Mouse (Mus musculus) ovary, adult 18-20 months (tissue): ENCODE data around the gene Arhgap6.

Source experiments
- DNase-seq: peaks from one replicate; pipeline ENCODE4 v3.0.0; 2022; ENCODE audit warnings: low spot score, mixed read lengths

The Arhgap6 gene

DNA sequence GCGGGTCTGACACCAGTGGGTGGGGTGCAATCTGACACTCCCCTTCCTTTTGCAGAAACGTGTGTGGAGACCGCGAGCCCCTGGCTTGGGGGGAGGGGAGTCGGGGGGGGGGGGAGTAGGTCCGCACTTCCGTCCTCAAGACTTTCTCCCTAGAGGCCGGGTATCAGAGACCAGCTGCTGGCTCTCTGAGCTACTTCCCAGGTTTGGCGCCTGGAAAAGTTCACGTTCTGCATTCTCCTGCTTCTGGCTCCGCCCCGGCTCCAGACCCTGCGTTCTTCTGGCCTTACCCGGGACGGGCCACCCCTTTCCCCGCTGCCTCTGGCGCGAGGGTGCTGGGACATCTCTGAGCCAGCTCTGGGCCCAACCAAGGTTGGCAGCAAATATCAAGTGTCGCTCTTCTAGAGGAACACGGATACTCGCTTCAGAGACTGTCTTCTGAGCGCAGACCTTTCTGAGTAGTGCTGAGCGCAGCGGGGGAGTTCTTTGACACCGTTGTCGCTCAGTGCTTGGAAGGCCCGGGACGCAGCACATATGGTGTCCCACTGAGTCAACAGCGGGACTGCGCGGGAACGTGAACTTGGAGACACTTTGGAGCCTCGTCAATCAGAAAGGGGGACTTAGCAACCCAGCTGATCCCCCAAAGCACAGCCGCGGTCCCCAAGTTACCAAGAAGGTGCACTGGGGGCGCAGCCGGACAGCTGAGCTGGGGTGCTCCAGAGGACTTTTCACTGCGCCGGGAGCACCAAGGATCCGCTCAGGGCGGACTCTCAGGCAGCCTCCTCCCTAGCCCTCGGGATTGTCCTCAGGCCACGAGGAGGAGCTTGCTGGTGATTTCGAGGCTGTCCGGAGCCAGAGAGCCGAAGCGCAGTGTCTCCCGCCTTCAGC lies at the start of gene Arhgap6:
Gene Arhgap6, plus strand, starts transcription at position 126 of the 885 bp plus-strand sequence.
- peak; percentile 12 for DNase-seq

DNA sequence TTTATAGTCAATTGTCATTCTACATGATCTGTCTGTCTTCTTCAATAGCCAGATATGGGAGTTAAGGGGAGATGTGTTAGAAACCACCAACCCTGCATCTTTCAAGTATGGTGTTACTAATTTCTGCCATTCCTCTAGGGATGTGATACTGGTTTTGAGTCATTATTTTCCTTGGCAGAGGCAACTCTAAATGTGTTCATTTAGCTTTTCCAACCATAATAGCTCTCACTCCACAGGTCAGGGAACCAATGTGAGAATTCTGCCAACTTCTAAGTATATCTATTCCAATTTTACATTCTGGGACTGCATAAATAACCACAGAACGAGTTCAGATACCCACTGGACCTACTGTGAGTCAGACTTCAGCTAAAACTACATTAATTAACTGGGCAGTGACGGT lies 47.9 kb upstream of the Arhgap6 start:
- no peak for DNase-seq

DNA sequence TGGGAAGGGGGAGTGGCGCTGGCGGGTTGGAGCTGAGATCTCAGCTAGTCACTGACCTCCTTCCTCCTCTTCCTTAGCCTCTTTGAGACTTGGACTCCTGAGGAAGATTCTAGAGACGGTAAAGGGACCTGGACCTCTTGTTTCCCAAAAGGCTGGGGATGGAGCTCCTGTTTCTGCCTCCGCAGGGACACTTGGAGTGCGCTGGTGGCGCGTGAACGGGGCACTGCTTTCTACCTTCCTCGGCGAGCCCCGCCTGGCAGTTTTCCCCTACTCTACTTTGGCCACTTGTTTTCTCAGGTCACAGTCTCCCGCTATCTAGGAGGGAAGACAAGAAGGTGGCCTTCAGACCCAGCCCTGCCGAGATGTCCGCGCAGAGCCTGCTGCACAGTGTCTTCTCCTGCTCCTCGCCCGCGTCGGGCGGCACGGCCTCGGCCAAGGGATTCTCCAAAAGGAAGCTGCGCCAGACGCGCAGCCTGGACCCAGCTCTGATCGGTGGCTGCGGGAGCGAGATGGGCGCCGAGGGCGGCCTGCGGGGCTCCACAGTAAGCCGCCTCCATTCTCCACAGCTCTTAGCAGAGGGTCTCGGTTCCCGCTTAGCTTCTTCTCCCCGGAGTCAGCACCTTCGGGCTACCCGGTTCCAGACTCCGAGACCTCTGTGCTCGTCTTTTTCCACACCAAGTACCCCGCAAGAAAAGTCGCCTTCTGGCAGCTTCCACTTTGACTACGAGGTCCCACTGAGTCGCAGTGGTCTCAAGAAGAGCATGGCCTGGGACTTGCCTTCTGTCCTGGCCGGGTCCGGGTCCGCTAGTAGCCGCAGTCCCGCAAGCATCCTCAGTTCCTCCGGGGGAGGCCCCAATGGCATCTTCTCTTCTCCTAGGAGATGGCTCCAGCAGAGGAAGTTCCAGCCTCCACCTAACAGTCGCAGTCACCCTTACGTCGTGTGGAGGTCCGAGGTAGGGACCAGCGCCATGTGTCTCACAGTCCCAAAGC lies 1.3 kb downstream of the Arhgap6 start:
- DNase-seq: no peak

DNA sequence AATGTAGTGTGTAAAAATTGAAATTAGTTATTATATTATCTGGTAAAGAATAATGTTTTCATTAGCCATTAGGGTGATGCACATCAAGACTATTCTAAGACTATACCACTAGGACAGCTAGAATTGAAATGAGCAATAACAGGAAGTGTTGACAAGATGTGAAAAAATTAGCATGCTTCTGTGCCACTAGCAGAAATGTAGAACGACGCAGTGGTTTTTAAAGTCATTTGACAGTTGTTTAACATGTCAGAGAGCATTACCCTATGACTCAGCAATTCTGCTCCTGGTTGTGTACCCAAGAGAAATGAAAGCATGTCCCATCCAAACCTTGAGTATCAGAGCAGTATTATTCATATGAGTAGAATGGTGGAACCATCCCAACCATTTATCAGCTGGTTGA lies 9.8 kb downstream of the Arhgap6 start:
- DNase-seq: no peak

DNA sequence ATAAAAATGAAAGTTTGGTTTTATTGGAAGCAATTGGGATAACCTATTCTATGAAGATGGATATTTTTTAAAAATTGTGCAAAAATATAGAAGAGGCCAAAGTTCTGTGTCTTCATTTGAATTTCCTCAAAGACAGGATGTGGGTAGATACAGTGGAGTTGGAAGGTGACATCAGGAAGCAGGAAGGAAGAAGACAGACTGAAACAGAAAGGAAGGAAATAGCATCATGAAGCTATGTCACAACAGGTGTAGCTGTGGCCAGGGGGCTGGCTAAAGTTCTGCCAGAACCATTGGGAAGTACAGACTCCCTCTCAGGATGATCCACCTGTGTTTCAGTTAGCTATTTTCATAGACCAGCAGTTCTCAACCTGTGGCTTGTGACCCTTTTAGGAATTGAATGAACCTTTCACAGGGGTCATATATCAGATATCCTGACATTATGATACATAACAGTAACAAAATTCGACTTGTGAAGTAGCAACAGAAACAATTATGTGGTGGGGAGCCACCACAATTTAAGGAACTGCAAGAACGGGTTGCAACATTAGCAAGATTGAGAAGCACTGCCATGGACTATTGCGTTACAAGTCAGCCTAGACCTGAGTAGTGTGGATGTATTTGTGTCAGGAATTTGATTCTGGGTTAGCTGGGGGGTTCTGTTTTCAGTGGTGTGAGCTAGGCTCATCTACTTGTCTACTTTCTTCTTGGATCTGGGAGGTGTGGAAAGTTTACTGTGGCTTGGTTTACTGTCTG lies 15.8 kb downstream of the Arhgap6 start:
- DNase-seq: no peak

DNA sequence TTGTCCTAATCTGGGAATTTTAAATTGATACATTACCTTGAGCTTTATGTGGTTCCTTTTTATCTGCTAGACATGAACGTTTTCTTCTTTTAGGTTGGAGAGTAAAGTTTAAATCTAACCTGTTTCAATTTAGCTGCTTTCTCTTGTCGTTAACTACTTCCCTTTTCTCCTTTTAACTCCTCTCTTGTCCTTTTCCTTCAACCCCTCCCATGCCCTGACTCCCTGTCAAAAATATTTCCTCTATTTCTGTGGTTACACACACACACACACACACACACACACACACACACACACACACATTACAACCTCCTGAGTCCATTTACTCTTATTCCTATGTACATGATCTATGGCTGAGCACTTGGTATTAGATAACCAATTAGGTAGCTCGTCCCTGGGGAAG lies 24.0 kb downstream of the Arhgap6 start:
- no peak for DNase-seq

DNA sequence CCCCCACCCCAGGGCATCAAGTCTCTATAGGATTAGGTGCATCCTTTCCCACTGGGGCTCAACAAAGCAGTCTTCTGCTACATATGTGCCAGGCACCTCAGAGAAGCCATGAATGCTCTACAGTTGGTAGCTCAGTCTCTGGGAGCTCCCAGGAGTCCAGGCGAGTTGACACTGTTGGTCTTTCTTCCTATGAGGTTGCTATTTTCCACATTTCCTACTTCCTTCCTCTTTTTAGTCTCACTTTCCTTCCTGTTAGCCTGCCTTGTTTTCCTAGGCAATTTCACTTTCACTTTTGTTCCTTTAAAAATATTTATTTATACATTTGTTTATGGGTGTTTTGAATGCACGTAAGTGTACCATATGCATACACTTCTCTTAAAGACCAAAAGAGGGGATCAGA lies 29.3 kb downstream of the Arhgap6 start:
- no peak for DNase-seq

DNA sequence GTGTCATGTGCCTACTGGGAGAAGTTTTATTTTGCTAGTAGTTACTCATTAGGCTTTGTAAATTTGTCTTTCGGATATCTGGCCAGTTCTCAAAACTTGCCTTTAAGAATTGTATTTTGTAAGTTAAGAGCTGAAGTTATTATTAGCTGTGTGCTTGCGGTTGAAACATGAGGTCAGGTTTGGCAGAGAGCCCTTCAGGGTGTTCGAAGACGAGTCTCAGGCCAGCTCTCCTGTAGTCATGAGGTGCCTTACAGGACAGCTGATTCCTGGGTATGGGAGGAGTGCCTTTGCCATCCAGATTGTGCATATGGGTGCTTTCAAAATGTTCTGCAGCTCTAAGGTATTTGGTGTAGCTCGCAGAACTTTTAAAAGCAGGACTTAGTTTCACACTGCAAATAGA lies 37.4 kb downstream of the Arhgap6 start:
- DNase-seq: peak; percentile 2

DNA sequence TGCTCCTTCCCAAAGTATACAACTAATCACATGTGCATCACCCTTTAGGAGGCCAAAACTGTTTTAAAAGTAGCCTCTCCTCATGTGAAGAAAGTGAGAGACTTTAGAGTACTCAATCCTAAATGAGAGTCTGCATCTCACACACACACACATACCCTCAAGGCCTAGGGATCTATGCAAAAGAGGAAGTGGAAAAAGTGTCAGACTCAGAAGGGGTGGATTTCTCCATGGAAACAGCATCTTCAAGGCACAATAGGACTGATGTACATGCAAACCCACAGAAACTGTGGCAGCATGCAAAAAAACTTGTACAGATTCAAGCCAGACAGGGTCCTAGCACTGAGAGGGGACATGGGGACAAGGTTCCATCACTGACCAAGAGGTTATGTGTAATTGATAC lies 53.2 kb downstream of the Arhgap6 start:
- no peak for DNase-seq

DNA sequence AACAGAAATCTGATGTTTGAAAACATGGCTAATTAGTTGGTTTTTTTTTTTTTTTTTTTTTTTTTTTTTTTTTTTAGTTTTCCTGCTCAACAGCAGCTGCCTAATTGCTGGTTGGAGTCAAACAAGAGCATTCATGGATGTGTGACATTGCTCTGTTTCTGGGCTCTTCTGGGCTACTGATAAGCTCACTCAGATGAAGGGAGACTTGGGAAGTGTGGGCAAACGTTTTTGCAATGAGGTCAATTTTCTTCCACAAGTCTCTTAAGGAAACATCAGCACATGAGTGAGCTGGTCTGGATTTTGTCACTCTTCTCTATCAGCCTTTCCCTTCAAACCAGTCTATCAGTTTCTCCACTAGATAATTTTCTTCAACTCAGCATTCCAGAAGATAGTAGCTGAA lies 79.8 kb downstream of the Arhgap6 start:
- DNase-seq: no peak

DNA sequence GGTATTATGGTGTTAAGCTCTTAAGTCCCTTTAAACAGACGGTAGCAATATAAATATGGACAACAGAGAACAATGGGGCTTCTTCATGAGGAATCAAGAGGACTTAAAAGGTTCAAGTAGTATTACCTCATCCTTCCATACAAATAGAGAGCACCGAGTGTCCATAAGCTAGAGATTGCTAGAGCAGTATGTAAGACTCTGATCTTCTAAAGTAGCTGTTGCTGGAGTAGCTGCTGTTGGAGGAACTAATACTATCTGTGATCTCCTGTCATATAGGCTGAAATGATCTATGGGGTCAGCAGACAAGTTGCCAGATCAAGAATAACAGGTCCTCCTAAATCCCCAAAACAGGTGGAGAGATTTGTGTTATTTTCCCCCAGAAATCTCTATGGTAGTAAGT lies 108.7 kb downstream of the Arhgap6 start:
- no peak for DNase-seq

DNA sequence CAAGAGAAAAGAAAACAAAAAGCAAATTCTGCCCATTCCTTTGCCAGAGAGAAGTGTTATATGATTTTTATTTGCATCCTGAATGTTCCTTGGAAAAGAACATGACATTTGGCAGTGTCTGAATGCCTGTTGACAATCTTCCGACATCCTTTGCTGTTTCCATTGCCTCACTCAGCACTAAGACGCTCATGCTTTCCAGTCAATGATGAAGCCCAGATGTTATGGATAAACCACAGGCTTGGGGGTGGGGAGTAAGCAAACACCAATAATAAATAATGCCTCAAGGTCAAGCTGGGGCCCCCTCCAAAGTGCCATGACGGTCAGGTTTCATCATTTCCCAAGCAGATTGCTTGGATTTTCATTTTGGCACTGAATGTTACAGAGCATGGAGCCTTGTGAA lies 109.2 kb downstream of the Arhgap6 start:
- no peak for DNase-seq

DNA sequence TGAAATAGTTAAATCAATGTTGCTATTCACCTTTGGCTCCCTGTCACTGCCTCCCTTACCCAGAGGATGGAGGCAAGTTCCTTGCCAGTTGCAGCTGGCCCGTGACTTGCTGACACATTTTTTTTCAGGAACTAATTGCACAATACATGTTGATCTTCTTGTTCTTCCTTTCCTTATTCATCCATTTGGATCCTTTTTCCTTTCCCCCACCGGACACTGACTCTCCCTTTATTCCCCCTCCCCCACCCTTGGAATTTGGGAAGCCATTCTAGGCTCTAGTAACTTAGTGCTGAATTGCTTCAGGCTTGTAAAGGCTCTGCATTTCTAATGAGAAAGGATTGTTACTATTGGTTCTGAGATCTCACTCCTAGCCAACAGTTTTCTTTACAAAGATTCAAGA lies 112.7 kb downstream of the Arhgap6 start:
- no peak for DNase-seq

DNA sequence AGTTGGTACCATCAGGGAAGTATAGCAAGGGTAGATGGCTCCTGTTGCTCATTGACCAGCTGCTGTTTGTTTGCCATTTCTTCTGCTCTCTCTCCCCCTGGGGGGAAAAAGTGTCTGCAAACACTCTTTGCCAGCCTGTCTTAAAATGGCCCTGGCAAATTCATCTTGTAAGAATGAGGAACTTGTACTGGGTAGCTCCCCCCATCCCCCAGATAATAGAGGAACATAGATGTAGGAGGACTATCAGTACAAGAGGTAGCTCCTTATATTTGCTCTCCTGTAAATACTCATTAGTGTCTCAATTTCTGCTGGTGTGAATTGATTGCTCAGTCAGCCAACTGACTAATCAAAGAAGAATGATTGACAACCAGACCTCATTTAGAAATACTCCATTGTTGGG lies 118.6 kb downstream of the Arhgap6 start:
- DNase-seq: no peak

DNA sequence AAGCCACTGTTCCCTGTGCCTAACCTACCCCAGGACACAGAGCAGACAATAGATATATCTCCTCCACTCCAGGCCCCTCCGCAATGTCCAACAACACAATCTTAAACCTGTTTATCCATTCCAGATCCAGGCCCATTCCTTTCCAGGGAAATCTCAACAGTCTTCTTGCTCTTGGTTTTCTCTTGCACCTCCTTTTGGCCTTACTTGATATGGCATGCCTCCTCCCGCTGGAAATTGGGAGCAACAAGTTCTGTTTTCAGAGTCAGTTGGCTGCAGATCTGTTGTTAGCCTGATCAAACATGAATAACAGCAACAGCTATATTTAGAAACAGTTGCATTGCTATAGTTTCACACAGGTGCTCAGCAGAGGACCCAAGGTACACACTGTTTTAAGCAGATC lies 126.0 kb downstream of the Arhgap6 start:
- DNase-seq: no peak

DNA sequence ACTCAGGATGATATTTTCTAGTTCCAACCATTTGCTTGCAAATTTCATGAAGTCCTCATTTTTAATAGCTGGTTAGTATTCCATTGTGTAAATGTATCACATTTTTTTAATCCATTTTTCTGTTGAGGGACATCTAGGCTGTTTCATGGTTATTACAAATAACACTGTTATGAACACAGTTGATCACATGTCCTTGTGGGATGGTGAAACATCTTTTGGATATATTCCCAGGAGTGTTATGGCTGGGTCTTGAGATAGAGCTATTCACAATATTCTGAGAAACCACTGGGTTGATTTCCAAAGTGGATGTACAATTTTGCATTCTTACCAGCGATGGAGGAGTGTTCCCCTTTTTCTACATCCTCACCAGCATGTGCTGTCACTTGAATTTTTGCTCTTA lies 137.5 kb downstream of the Arhgap6 start:
- DNase-seq: no peak

DNA sequence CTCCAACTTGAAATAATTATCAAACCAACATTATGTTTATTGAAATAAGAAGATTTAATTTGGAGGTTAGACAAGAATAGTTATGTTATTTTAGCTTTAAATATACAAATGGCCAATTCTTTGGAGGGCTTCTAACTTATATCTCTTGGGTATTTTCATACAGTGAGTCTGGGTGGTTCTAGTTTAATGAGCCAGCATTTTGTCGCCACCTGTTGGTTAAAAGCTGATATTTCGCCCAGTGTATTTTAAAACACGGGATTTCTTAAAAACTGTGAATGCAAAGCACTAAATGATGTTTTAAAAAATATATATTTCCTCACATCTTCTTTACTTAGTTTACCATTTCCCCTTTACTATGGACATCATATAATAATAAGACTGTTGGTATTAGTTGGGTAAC lies 140.5 kb downstream of the Arhgap6 start:
- DNase-seq: no peak

DNA sequence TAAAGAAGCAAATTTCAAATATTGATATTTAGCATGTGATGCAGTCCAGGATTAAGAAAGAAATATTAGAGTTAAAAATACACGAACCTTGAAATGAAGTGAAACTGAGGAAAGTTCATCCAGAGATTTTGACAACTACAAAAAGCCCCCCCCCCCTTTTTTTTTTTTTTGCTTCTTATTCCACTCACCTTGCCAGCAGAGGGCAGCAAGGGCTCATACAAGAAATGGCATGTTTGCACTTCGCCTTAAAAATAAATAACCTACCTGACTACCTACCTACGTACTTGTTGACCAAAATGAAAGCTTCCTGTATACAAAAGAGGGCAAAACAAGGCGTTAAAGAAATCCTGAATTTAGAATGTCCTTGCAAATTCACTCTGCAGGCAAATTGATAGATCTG lies 143.0 kb downstream of the Arhgap6 start:
- no peak for DNase-seq

DNA sequence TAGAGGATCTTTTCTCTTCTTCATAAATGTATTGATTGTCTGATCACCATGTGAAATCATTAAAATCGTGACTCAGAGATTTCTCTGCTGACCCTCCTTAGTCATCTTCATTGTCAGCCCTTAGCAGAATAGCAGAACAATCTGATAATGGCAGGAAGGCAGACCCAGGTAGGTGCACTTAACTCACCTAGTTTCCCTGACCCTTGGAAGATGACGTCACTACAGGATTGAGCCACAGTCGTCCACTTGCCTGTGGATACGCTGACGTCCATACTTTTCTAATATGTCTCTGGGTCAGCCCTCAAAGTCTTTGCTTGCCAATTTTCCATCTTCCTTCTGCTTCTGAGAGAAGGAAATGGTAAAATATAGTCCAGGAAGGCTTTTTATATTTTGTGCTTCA lies 146.8 kb downstream of the Arhgap6 start:
- no peak for DNase-seq

DNA sequence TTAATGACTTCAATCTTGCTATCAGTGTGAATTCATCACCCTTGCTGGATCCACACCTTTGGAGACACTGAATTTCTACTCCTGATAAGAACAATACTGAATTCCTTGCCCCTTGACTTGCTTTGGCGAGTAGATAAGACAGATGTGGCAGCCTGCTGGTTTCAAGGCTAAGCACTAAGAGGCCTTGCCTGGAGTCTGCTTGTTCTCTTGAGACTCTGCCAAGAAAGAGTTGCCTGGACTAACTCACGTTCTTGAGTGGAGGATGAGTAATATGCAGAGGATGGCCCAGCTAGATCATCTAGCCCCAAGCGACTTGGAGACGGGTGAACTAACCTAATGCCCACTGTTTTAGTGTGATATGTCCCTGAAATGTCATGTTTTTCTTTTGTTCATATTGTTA lies 148.3 kb downstream of the Arhgap6 start:
- peak; percentile 49 for DNase-seq

DNA sequence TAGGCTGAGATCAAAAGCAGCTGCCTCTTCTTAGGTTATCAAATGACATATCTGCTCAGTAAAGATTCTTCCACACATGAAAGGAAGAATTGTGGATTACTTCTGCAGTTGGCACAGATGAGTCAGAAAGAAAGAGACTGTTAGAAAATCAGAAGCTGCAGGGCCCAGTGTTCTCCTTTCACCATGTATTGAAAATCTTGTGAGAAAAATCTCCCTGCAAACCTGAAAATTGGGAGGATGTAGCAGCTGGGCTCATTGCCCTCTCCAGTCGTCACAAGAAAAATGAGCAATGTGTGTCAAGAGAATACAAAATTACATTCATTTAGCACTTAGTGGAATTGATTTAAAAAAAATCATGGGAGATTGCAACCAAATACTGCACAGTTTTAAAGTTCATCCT lies 180.5 kb downstream of the Arhgap6 start:
- DNase-seq: no peak

DNA sequence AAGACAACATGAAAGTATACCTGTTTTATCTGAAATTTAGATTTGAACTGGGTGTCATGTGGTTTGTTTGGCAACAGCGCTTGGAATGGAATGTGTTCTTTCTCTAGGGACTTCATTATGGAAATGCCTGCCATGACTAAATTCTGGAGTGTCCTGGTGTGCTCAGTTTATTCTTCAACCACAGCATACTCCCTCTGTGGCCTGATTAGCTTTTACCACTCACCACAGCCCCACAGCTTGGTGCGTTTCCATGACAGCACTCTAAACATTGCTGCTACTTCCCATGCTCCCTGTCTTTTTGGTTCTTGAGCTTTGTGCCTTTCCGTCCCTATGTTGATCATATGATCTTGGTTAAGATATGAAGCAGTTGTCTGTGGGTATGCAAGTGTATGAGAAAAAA lies 182.9 kb downstream of the Arhgap6 start:
- DNase-seq: no peak
